Mouse (Mus musculus): ENCODE measurements around the gene Ift22. TPM values are rescaled to one million over a fixed set of nuclear protein-coding genes. Genes with fewer than 3 reads are reported as not detected.
"Not testable (repeated sequence)": the region's sequence is repeated elsewhere in the genome, so short reads cannot be mapped to it uniquely, and the experiment has no call there.

The Ift22 gene
- total RNA-seq, 2 experiments from 2014 or later: 85.7 to 88.0 TPM

DNA sequence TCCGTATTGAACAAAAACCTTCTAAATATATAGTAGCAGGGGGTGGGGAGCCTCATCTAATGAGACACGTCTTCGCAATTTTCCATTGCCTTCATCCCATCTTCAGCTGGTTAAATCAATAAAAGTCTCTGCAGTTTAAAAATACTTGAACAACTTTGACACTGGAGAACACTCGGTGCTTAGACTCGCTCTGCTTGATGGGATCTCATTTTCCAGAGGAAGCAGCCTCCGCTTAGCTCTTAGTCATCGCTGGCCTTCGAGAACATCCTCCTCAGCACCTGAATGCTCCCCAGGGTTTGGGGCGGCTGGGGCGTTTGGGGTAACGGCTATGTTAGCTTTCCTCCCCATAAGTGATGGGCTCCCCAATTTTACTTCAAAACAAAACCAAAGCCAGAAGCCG lies 37.1 kb downstream of the Ift22 start:
- no peak for DNase-seq (ENCODE audit: low spot score in 2 of 2)

DNA sequence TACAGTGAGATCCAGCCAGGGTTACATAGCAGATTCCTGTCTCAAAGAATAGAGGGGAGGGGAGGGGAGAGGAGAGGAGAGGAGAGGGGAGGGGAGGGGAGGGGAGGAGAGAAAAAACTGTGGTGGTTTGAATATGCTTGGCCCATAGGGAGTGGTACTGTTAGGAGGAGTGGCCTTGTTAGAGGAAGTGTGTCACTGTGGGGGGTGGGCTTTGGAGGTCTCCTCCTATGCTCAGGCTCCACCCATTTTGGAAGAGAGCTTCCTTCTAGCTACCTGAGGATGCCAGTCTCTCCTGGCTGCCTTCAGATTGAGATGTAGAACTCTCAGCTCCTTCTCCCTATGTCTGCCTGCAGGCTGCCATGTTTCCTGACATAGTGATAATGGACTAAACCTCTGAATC lies 39.9 kb downstream of the Ift22 start:
- DNase-seq (ENCODE audit: low spot score in 2 of 2): no peak

DNA sequence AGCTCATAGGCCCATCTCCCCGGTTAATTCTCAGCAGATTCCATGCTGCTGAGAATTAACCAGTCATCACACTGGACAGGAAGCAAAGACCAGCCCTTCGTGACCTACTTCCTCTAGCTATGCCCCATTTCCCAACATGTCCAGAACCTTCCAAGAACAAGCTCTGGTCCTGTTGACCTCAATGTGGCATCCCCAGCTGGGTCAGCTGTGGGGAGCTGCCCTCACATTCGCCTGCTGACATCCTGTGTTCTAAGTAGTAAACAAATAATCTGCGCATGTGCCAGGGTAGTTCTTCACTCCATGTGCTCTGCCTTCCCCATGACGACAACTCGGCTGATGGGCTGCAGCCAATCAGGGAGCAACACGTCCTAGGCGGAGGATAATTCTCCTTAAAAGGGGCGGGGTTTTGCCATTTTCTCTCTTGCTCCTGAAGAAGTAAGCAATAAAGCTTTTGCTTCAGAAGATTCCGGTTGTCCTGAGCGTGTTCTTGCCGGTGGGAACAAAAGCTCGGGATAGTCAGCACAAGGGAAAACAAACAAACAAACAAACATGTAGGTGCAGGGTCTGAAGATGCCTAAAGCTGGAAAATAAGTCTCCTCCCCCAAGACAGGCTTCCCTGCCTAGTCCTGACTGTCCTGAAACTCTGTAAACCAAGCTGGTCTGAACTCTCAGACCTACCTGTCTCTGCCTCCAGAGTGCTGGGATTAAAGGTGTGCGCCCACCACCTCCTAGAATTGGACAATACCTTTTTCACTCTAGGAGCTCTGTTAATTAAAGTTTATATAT lies 41.8 kb downstream of the Ift22 start:
- DNase-seq (ENCODE audit: low spot score in 2 of 2): not testable (repeated sequence)

DNA sequence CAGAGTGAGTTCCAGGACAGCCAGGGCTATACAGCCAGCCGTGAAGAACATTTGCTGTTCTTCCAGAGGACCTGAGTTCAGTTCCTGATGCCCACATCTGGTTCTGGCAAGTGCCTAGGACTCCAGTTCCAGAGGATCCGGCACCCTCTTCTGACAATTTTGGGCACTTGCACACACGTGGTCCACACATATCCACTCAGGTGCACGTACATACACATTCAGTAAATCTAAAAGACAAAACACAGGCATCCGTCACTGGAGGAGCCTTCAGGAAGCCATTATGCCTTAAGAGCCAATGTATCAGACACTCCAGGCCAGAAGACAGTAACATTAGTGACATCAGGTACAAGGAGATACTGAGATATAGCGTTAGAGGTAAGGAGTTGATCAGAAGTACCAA lies 42.6 kb downstream of the Ift22 start:
- DNase-seq (ENCODE audit: low spot score in 2 of 2): no peak

DNA sequence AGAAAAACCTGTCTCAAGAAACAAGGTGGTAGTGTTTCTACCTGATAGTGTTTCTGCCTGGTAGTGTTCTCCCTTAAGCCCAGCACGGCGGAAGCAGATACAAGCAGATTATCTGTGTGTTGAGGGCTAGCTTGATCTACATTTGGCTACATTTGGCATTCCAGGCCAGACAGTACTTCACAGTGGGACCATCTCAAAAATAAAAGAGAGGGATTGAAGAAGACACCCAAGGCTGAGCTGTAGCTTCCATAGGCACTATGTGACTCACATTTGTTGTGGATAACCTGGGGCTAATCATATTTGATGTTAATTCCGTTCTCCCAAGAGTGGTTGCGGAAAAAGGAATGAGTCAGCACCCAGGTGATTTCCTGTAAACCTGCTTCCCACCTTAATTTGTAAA lies 44.2 kb downstream of the Ift22 start:
- DNase-seq (ENCODE audit: low spot score in 2 of 2): no peak

DNA sequence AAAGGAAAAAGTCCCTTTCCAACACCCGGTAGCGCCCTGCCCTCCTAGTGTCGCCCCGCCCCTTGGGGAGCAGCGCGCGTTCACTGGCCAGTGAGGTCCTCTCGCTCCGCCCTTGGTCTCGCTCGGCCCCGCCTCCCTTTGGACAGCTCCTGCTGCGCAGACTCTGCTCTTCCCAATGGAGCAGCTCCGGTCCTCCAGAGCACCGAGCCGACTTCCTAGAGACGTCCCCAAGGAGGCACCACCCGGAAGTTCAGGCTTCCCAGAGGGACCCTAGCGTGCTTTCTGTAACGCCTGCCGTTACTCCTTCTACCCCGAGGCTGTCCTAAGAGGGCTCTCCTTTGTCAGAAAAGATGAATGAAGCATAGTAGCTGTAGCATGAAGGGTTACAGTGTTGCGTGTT lies 45.1 kb downstream of the Ift22 start, which contains the start of gene Fis1:
TSS of gene Fis1 (plus strand) at position 261 of the 400 bp plus-strand sequence.
- DNase-seq (ENCODE audit: low spot score in 2 of 2): peak; percentile 94 to 97

DNA sequence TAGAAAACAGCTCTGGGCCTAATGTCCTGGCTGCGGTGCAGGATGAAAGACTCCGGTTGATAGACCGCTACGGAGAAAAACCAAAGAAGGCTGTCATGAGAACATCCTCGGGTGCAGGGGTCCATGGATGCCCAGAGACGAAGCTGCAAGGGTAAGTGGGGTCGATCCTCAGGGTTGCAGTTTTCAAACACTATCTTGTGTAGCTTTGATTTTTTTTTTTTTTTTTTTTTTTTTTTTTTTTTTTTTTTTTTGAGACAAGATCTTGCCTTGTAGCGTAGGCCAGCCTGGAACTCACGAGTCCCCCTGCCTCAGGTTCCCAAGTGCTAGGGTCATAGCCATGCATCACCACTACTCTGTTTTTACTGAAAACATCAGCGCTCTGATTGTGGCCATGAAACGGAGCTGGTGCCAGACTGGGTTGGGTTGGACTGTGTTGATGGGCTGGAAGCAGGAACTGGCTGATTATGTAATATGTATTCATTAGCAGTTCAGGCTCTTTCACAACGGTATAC lies 45.5 kb downstream of the Ift22 start:
- DNase-seq (ENCODE audit: low spot score in 2 of 2): peak; percentile 38 to 71

DNA sequence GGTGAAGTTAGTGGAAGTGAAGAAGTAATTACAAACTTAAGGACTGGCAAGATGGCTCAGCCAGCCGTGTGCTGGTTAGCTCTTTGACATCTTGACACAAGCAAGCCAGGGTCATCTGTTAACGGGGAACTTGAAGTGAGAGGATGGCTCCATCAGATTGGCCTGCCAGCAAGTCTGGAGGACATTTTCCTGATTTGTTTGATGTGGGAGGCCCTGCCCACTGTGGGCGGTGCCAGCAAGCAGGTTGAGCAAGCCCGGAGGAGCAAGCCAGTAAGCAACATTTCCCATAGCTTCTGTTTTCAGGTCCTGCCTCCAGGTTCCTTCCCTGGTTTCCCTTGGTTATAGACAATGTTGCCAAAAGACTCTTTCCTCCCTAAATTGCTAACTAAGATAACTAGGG lies 47.7 kb downstream of the Ift22 start:
- DNase-seq (ENCODE audit: low spot score in 2 of 2): no peak

DNA sequence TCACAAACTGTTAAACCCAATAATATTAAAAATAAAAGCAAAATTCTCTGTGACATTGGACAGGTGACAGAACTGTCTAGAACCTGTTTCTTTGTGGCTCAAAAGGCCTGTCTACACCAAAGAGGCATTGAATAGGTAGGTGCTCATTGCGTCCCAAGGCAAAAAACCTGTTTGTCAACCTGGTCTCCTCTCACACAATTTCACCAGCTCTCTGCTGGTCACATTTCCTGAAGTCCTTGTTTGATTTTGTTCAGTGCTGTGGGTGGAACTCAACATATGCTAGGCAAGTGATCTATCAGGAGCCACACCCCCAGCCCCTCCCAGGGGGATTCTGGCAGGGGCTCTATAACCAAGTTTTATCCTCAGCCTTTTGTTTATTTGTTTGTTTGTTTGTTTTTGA lies 49.3 kb downstream of the Ift22 start:
- DNase-seq (ENCODE audit: low spot score in 2 of 2): no peak

DNA sequence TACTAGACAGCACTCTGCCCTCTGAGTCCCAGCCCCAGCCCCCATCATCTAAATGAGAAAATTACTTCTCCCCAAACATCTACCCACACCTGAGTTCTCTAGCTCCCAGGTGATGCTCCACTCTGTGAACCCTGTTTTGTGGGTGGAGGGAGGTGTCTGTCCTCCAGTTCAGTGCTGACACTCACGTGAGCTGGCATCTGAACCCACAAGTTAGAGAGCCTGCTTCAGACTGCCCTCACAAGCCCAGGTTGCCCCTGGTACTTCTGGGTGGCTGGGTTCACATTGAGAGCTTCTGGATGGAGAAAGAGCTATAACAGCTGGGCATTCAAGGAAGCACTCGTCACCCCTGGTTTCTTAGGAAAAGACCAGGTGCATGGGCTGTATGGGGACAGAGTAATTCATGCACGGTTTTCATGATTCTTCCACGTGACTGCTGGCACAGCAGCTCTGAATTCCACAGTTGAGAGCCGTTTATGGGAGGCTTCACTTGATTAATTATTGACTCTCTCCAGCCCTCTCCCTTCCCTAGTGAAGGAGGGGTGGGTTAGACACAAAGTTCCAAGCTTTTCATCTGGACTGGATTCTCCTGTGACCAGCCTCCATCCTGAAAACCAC lies 51.1 kb downstream of the Ift22 start:
- DNase-seq (ENCODE audit: low spot score in 2 of 2): no peak

DNA sequence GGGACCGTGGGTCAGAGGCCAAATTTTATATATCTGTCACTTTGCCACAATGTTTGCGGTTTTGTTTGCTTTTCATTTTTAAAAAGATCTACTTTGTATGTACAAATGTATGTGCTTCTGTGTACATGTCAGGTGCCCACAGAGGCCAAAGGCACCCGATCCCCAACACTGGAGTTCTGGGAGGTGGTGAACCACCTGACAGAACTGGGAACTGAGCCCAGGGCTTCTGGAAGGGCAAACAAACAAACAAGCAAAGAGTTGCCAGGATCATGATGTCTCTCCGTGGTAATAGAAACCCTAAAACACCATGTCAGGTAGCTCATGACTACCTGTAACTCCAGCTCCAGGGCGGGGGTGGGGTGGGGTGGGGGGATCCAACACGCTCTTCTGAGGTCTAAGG lies 52.1 kb downstream of the Ift22 start:
- DNase-seq (ENCODE audit: low spot score in 2 of 2): no peak

DNA sequence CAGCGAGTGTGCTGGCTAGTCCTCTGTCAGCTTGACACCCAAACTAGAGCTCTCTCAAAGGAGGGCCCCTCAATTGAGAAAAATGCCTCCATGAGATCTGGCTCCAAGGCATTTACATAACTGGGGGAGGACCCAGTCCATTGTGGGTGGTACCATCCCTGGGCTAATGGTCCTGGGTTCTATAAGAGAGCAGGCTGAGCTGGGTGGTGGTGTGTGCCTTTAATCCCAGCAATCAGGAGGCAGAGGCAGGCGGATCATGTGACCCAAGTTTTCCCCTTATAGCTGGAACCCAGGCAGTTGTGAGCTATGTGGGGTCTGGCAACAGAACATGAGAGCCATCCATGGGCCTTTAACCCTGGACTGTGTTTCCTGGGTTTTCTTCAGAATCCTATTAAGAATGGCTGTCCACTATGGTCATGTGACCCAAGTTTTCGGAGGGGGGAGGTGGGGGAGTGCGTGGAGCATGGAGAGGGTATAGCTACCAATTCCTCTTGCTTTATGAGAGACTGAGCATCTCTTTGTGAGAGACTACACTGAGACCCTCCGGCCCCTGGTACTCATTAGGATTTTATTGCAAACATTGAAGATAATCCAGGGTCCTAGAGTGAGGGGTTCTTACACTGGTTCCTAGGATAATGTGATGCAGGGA lies 53.5 kb downstream of the Ift22 start:
- peak in 1 of 2 experiments; percentile 23 for DNase-seq (ENCODE audit: low spot score in 2 of 2)

DNA sequence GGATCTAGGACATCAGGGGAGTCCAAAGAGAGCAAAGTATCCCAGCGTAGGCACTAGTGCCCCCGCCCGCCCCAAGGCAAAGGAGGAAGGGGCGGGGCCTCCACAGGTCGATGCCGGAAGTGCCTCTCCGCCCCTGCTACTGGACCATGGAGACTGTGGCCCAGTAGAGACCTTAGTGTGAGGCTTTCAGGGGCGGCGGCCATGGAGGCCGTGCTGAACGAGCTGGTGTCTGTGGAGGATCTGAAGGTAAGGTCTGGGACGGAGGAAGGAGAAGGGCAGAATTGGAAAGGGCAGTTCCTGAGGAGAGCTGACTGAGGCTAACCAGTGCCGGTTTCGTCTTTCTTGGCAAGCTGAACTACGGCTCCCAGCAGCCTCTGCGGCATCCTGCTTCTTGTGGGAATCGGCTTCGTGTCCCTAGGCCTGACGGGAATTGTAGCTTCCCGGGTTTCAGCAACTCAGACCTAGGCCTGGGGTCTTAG lies 54.1 kb downstream of the Ift22 start:
- DNase-seq (ENCODE audit: low spot score in 2 of 2): peak; percentile 89 to 96

DNA sequence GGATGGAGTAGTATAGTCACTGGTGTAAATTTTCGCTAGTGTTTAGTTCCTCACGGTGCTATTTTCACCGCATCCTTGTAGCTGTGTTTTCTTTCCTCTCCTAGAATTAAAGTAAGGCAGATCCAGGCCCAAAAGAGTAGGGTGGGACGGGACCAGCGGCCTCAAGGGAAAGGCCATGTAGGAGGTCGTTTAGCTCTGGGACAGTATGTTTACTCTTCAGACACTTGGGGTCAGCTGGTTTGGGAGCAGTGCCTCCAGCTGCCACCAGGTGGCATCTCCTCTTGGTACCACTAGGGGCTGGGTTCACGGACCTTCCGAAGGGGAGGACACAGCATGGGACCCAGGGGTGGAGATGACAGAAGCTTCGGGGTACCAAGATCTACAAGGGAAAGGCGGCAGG lies 54.6 kb downstream of the Ift22 start:
- DNase-seq (ENCODE audit: low spot score in 2 of 2): peak; percentile 67 to 81

DNA sequence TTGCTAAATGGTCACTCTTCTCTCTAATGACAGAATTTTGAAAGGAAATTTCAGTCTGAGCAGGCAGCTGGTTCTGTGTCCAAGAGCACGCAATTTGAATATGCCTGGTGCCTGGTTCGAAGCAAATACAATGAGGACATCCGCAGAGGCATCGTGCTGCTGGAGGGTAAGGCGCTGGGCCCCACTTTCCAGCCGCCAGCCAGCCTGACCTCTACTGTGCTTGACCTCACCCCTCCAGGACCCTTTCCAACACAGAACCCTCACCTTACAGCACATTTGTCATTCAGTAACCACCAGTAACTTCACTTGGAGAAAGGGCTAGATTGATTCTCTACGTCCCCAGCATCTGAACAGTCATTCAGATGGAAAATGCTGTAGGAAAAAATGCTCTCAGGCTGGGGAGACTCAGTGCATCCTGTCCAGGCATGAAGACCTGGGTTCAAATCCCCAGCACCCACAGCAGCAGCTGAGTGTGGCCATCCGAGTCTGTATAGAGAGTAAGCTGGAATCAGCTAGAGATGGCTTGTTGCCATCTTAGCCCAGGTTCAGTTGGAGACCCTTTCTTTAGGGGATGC lies 55.1 kb downstream of the Ift22 start:
- DNase-seq (ENCODE audit: low spot score in 2 of 2): no peak

Other genes starting within 250 kb of the Ift22 start
- gene Myl10, start 215.0 kb upstream of the Ift22 start, total RNA-seq (2021): not detected
- gene Col26a1, start 24.9 kb upstream of the Ift22 start, total RNA-seq (2021): 1 to 10 TPM; 1.8 to 2.7 TPM
- 100 to 1,000 TPM; 237 to 255 TPM for gene Fis1, start 45.1 kb downstream of the Ift22 start, total RNA-seq (2021)
- under 1 TPM in 1 of 2 experiments, not detected in 1; 0.61 TPM for gene Cldn15, start 58.5 kb downstream of the Ift22 start, total RNA-seq (2021)
- gene Plod3, start 78.9 kb downstream of the Ift22 start, total RNA-seq (2021): 10 to 100 TPM; 38.5 to 43.1 TPM
- gene Znhit1, start 79.9 kb downstream of the Ift22 start, total RNA-seq (2021): 10 to 100 TPM; 82.8 to 96.2 TPM
- 100 to 1,000 TPM; 228 to 230 TPM for gene Vgf, start 118.2 kb downstream of the Ift22 start, total RNA-seq (2021)
- 100 to 1,000 TPM; 316 to 355 TPM for gene Ap1s1, start 138.0 kb downstream of the Ift22 start, total RNA-seq (2021)
- gene Serpine1, start 164.1 kb downstream of the Ift22 start, total RNA-seq (2021): under 1 TPM; 0.40 to 0.94 TPM
- 1 to 10 TPM; 5.9 to 6.0 TPM for gene Trim56, start 208.1 kb downstream of the Ift22 start, total RNA-seq (2021)
- gene Muc3, start 241.2 kb downstream of the Ift22 start, total RNA-seq (2021): not detected